ENCODE assay signal across 7 mouse cellular contexts in genomic region chr17:32027666-32028065, GRCm38 (mm10). TPM values are rescaled to one million over a fixed set of nuclear protein-coding genes. Genes with fewer than 3 reads are reported as not detected.
A peak's percentile ranks its signal among the peaks of the same experiment; 100 is the strongest.
DNase-seq lines count a peak whose midpoint lies in the region; ATAC-seq lines count a peak whose summit lies in the region.

No protein-coding gene starts in this region.

- no peak overlapping the region for H3K4me3 ChIP-seq in kidney, embryonic 16.5 days (ENCODE audit: low read length)
- no peak overlapping the region for H3K4me3 ChIP-seq in hindbrain, embryonic 16.5 days (ENCODE audit: low read length)

- ATAC-seq in kidney, embryonic 16.5 days (ENCODE audit: low FRiP score, low TSS enrichment): no peak
- ATAC-seq in CD4-positive, CD25-positive, alpha-beta regulatory T cell, adult 4 months: peak; percentile 39
- peak; percentile 61 for ATAC-seq in hindbrain, embryonic 16.5 days

- no peak overlapping the region for H3K9ac ChIP-seq in kidney, embryonic 16.5 days (replicated peaks; ENCODE audit: low read length)
- H3K9ac ChIP-seq in hindbrain, embryonic 16.5 days (ENCODE audit: low read depth, low read length): no peak overlapping the region

- DNase-seq in kidney, postnatal 14 days: peak; percentile 46
- DNase-seq in ZHBTc4 (ENCODE audit: low read depth, low spot score): peak; percentile 67
- no peak for DNase-seq in ovary, postnatal 10 days (ENCODE audit: low spot score)
- no peak for DNase-seq in thymus, postnatal 4 days

- no peak overlapping the region for H3K27ac ChIP-seq in kidney, embryonic 16.5 days (ENCODE audit: low read length)
- no peak overlapping the region for H3K27ac ChIP-seq in hindbrain, embryonic 16.5 days (ENCODE audit: low read depth, low read length)

- no peak overlapping the region for H3K4me2 ChIP-seq in kidney, embryonic 16.5 days (replicated peaks; ENCODE audit: low read depth, low read length)
- H3K4me2 ChIP-seq in hindbrain, embryonic 16.5 days (ENCODE audit: low read length): no peak overlapping the region

- no peaks in the 10 kb centered on the region for H3K36me3 ChIP-seq in kidney, embryonic 16.5 days (ENCODE audit: insufficient read depth, low read length)
- no peaks in the 10 kb centered on the region for H3K36me3 ChIP-seq in hindbrain, embryonic 16.5 days (ENCODE audit: control insufficient read depth, insufficient read depth, low read length)

- H3K27me3 ChIP-seq in kidney, embryonic 16.5 days (ENCODE audit: insufficient read depth, low read length): no peaks in the 10 kb centered on the region
- H3K27me3 ChIP-seq in hindbrain, embryonic 16.5 days (replicated peaks; ENCODE audit: control insufficient read depth, insufficient read depth, low read length): no peaks in the 10 kb centered on the region; the same call in 1 of the 2 replicates

- no peaks in the 10 kb centered on the region for H3K9me3 ChIP-seq in kidney, embryonic 16.5 days (ENCODE audit: low read length)
- H3K9me3 ChIP-seq in hindbrain, embryonic 16.5 days (ENCODE audit: control insufficient read depth, low read length): no peaks in the 10 kb centered on the region

- 29% methylated on average over 3 of the region's 3 CpGs for WGBS in kidney, embryonic 16.5 days
- WGBS in hindbrain, embryonic 16.5 days: 31% methylated on average over 3 of the region's 3 CpGs

- peaks cover 19% of the 10 kb centered on the region for H3K4me1 ChIP-seq in kidney, embryonic 16.5 days (ENCODE audit: insufficient read depth, low read length)
- no peaks in the 10 kb centered on the region for H3K4me1 ChIP-seq in hindbrain, embryonic 16.5 days (ENCODE audit: control insufficient read depth, insufficient read depth, low read depth, low read length)

RNA-seq across cellular contexts. Expression of gene Rrp1b, which starts 8.2 kb away (rescaled TPM):
- 51.4 and 71.6 TPM in 2 replicates for polyA plus RNA-seq in kidney, embryonic 16.5 days (2015; fragmentation: Nextera tagmentation; extraction: Ambion mirVana)
- polyA plus RNA-seq in CD4-positive, CD25-positive, alpha-beta regulatory T cell, adult 4 months (2017; shearing (Covaris generic)): 10 to 100 TPM; 57.7 to 68.2 TPM
- 33.4 and 34.4 TPM in 2 replicates for polyA plus RNA-seq in hindbrain, embryonic 16.5 days (2015; fragmentation: Nextera tagmentation; extraction: Ambion mirVana)

RNA-seq across cellular contexts. Expression of gene Hsf2bp, which starts 8.5 kb away (rescaled TPM):
- polyA plus RNA-seq in kidney, embryonic 16.5 days (2015; fragmentation: Nextera tagmentation; extraction: Ambion mirVana): 0.95 and 0.99 TPM in 2 replicates
- polyA plus RNA-seq in CD4-positive, CD25-positive, alpha-beta regulatory T cell, adult 4 months (2017; shearing (Covaris generic)): 1 to 10 TPM; 2.7 to 2.9 TPM
- polyA plus RNA-seq in hindbrain, embryonic 16.5 days (2015; fragmentation: Nextera tagmentation; extraction: Ambion mirVana): 0.30 and 1.1 TPM in 2 replicates

Comparison
In these comparisons a context has a peak if more than half of its experiments do, and no peak if none do; other contexts are left out.
1. DNase-seq: peak in kidney, postnatal 14 days (single experiment) and ZHBTc4 (single experiment); none in ovary, postnatal 10 days (single experiment) and thymus, postnatal 4 days (single experiment).